Mouse (Mus musculus) hindbrain, embryonic 14.5 days (tissue): ENCODE data around the gene Ccdc36. TPM values are rescaled to one million over a fixed set of nuclear protein-coding genes. Genes with fewer than 3 reads are reported as not detected.

ENCODE experiments used
- polyA plus RNA-seq: library from polyadenylated mRNA; unstranded; fragments of >200 nt; fragmentation: Nextera tagmentation; extraction: Ambion mirVana; gene quantifications from 2 replicates; pipeline ENCODE4 v1.2.1, GENCODE M21; 2014

The Ccdc36 gene
- polyA plus RNA-seq, 1 experiment from 2014 or later: 1.6 TPM

Other genes with a start within 250 kb of the Ccdc36 start
- 15.4 and 15.7 TPM in 2 replicates for gene Bsn, start 238.1 kb downstream of the Ccdc36 start, polyA plus RNA-seq
- gene Dag1, start 164.5 kb downstream of the Ccdc36 start, polyA plus RNA-seq: 76.7 and 83.0 TPM in 2 replicates
- gene Nicn1, start 138.1 kb downstream of the Ccdc36 start, polyA plus RNA-seq: 136 and 137 TPM in 2 replicates
- 18.6 and 24.4 TPM in 2 replicates for gene Amt, start 131.6 kb downstream of the Ccdc36 start, polyA plus RNA-seq
- gene Rhoa, start 122.4 kb downstream of the Ccdc36 start, polyA plus RNA-seq: 206 and 214 TPM in 2 replicates
- gene Tcta, start 122.3 kb downstream of the Ccdc36 start, polyA plus RNA-seq: 49.5 and 59.9 TPM in 2 replicates
- 462 and 488 TPM in 2 replicates for gene Gpx1, start 89.6 kb downstream of the Ccdc36 start, polyA plus RNA-seq
- gene Usp4, start 80.6 kb downstream of the Ccdc36 start, polyA plus RNA-seq: 127 TPM in 2 replicates
- gene 1700102P08Rik, start 35.7 kb downstream of the Ccdc36 start, polyA plus RNA-seq: 1.7 and 2.2 TPM in 2 replicates
- not detected in 2 replicates for gene BC048562, start 8.0 kb upstream of the Ccdc36 start, polyA plus RNA-seq
- 44.9 and 51.4 TPM in 2 replicates for gene Ccdc71, start 32.0 kb upstream of the Ccdc36 start, polyA plus RNA-seq
- gene Klhdc8b, start 33.1 kb upstream of the Ccdc36 start, polyA plus RNA-seq: 52.8 and 57.2 TPM in 2 replicates
- 18.9 and 19.4 TPM in 2 replicates for gene Lamb2, start 51.3 kb upstream of the Ccdc36 start, polyA plus RNA-seq
- 64.9 and 69.7 TPM in 2 replicates for gene Usp19, start 62.1 kb upstream of the Ccdc36 start, polyA plus RNA-seq
- gene Qars, start 79.2 kb upstream of the Ccdc36 start, polyA plus RNA-seq: 61.6 and 66.6 TPM in 2 replicates
- 119 and 128 TPM in 2 replicates for gene Qrich1, start 88.3 kb upstream of the Ccdc36 start, polyA plus RNA-seq
- gene Impdh2, start 131.8 kb upstream of the Ccdc36 start, polyA plus RNA-seq: 107 and 110 TPM in 2 replicates
- 80.9 and 93.2 TPM in 2 replicates for gene Ndufaf3, start 138.9 kb upstream of the Ccdc36 start, polyA plus RNA-seq
- 241 and 242 TPM in 2 replicates for gene Dalrd3, start 141.4 kb upstream of the Ccdc36 start, polyA plus RNA-seq
- gene Wdr6, start 150.3 kb upstream of the Ccdc36 start, polyA plus RNA-seq: 240 and 242 TPM in 2 replicates
- 29.7 and 33.2 TPM in 2 replicates for gene P4htm, start 169.2 kb upstream of the Ccdc36 start, polyA plus RNA-seq
- gene Arih2, start 220.9 kb upstream of the Ccdc36 start, polyA plus RNA-seq: 37.7 and 44.0 TPM in 2 replicates
- gene Slc25a20, start 233.6 kb upstream of the Ccdc36 start, polyA plus RNA-seq: 25.6 and 31.4 TPM in 2 replicates